Mouse (Mus musculus) liver, embryonic 14.5 days (tissue): ENCODE measurements around the gene Flt3.

Source experiments
- CTCF ChIP-seq: IDR thresholded peaks from 2 replicates; pipeline ENCODE4 v1.5.1; 2016; ENCODE audit warnings: antibody characterized with exemption, low read depth, control low read depth
- EP300 ChIP-seq: IDR thresholded peaks from 2 replicates; pipeline ENCODE4 v1.6.1; 2016; ENCODE audit warnings: antibody characterized with exemption, low read depth

GRCm38 (mm10) chr5:147386865-147387264 is 13.4 kb downstream of the Flt3 start:
- TF ChIP-seq CTCF (no peak), EP300 (no peak)
